Mouse (Mus musculus) heart, adult 2 months (tissue): ENCODE results near the gene Fgd5. TPM values are rescaled to one million over a fixed set of nuclear protein-coding genes. Genes with fewer than 3 reads are reported as not detected.

Source experiments
- DNase-seq, 2 experiments: peaks; one replicate each; pipeline ENCODE4 v3.0.0; 2021
- H3K27ac ChIP-seq: fragments of 200-600 bp; 2 replicates; pipeline ENCODE4 v1.8.1; 2022
- H3K27me3 ChIP-seq: fragments of 200-500 bp; 2 replicates; pipeline ENCODE4 v1.6.1; 2012; ENCODE audit warnings: mild to moderate bottlenecking, low read length, inconsistent platforms, mixed read lengths; ENCODE audit not compliant: control insufficient read depth, insufficient read depth
- H3K36me3 ChIP-seq: fragments of 200-500 bp; 2 replicates; pipeline ENCODE4 v1.6.1; 2012; ENCODE audit warnings: low read length, inconsistent platforms; ENCODE audit not compliant: control insufficient read depth, insufficient read depth
- H3K4me1 ChIP-seq: fragments of 200-500 bp; 2 replicates; pipeline ENCODE4 v1.6.1; 2011; ENCODE audit warnings: low read length; ENCODE audit not compliant: control insufficient read depth, insufficient read depth
- H3K4me3 ChIP-seq: fragments of 200-600 bp; 2 replicates; pipeline ENCODE4 v1.8.1; 2022
- H3K79me2 ChIP-seq: fragments of 200-500 bp; replicated peaks from 2 replicates; pipeline ENCODE4 v1.6.1; 2012; ENCODE audit warnings: mild to moderate bottlenecking, inconsistent platforms, low read length, moderate library complexity, mixed read lengths; ENCODE audit not compliant: control insufficient read depth, insufficient read depth
- H3K9ac ChIP-seq: fragments of 200-500 bp; 2 replicates; pipeline ENCODE4 v1.6.1; 2012; ENCODE audit warnings: low read depth, mild to moderate bottlenecking, control low read depth, inconsistent platforms, low read length, mixed read lengths
- CTCF ChIP-seq: fragments of 200-600 bp; IDR thresholded peaks from 2 replicates; pipeline ENCODE4 v1.8.1; 2022; ENCODE audit warnings: antibody characterized with exemption, mild to moderate bottlenecking, moderate library complexity
- EP300 ChIP-seq: fragments of 200-500 bp; IDR thresholded peaks from 2 replicates; pipeline ENCODE4 v1.6.1; 2011; ENCODE audit warnings: low read depth, low read length, control low read depth; ENCODE audit not compliant: insufficient read depth
- POLR2A ChIP-seq: fragments of 200-500 bp; IDR thresholded peaks from 2 replicates; pipeline ENCODE4 v1.6.1; 2011; ENCODE audit warnings: mild to moderate bottlenecking, low read depth, low read length, control low read depth; ENCODE audit not compliant: insufficient read depth
- WGBS: fragments of 180-500 bp; shearing (Covaris S2); methylation state at CpG from one replicate; pipeline ENCODE4 v1.1.7; 2018; 5-methylcytosine and 5-hydroxymethylcytosine counted together
- intact Hi-C: fragments of 180-260 bp; cut with DNase I; formaldehyde crosslinking; loops from one replicate; pipeline ENCODE4 v1.15.1; 2025
- polyA plus RNA-seq: library from polyadenylated mRNA; depleted of rRNA; stranded (reverse); fragments of >200 nt; gene quantifications from 2 replicates; pipeline ENCODE4 v1.2.3, GENCODE M21; 2012
- total RNA-seq, 2 experiments: library from RNA; stranded (reverse); gene quantifications; 2 replicates each; pipeline ENCODE4 v1.2.3; 2021

Fgd5 gene
- total and polyA plus RNA-seq, 3 experiments = 12.7 to 21.8 (median 21.0) TPM

DNA sequence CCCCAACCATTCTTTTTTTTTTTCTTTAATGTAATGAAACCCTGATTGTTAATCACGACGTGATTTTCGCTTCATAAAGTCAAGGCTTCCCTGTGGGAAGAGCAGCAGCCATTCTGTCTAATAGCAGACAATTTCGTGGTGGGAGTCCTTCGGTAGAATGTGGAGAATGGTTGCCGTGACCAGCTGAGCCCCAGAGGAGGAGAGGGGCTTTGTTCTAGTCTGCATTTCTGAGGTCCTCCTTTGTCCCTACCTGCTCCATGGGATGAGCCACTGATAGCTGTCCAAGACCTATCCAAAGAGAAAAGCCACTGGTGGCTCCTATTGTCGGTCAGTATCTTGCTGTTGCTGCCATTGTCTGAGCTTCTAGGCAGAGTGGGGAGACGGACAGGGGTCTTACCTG lies 17.4 kb downstream of the Fgd5 start:
- intact Hi-C loops = no loop called here
- peaks cover 25% of the 10 kb centered on the region for H3K4me1 ChIP-seq
- H3K9ac ChIP-seq = no peak overlapping the region
- H3K79me2 ChIP-seq = no peaks in the 10 kb centered on the region; the same call in 1 of the 2 replicates
- H3K36me3 ChIP-seq = no peaks in the 10 kb centered on the region
- H3K27ac ChIP-seq = no peak overlapping the region
- no peaks in the 10 kb centered on the region for H3K27me3 ChIP-seq
- DNase-seq = no peak
- TF ChIP-seq POLR2A (no peak), CTCF (no peak), EP300 (no peak)
- 82% methylated on average over 8 of the region's 8 CpGs for WGBS
- H3K4me3 ChIP-seq = no peak overlapping the region

DNA sequence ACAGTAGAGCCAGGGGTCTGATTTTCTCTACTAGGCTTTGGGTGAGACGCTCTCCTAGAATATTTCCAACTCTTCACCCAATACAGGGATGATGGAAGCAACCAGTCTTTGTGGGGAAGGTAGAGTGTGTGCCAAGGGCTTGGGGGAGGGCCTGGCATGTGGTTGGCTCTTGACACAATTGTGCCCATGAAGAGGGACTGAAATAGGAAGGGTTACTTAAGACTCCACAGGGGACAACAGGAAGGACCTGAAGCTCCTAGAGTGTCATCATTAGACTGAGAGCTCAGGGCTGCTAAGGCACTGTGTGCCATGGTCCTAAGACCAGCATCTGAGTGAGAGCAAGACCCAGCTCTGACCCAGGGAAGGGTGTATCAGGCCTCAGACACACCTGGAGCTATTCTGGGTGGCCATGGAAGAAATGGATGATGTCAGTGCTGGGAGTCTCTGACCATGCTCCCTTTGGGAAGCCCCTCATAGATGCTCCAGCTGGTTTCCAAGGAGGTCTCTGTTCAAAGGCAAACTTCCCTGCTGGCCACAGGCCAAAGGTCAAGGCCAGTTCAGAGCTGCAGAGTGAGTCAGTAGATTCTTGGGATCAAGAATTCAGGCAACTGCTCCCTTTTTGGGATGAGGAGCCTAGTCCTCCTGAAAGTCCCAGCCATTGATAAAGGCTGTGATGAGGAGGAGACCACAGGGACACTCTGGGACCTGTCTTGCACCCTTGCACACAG lies 24.0 kb downstream of the Fgd5 start:
- no peak overlapping the region for H3K4me3 ChIP-seq
- H3K27ac ChIP-seq = no peak overlapping the region
- H3K4me1 ChIP-seq = peaks cover 20% of the 10 kb centered on the region
- intact Hi-C loops = no loop called here
- no peaks in the 10 kb centered on the region for H3K27me3 ChIP-seq
- H3K36me3 ChIP-seq = no peaks in the 10 kb centered on the region
- DNase-seq = peak; percentile 33 to 40
- H3K9ac ChIP-seq = no peak overlapping the region
- no peaks in the 10 kb centered on the region for H3K79me2 ChIP-seq
- WGBS = 93% methylated on average over 1 of the region's 1 CpGs
- TF ChIP-seq CTCF (no peak), POLR2A (no peak), EP300 (no peak)

- Histone ChIP-seq H3K36me3 (no peaks in the 10 kb centered on the region), H3K4me1 (peaks cover 18% of the 10 kb centered on the region), H3K27me3 (no peaks in the 10 kb centered on the region), H3K79me2 (no peaks in the 10 kb centered on the region), H3K27ac (no peak overlapping the region), H3K4me3 (no peak overlapping the region), H3K9ac (no peak overlapping the region)
- 61% methylated on average over 2 of the region's 2 CpGs for whole genome bisulfite sequencing
- no peak for DNase-seq
- intact Hi-C loops = no loop called here
- no peak for TF ChIP-seq POLR2A
- no peak for TF ChIP-seq CTCF
- TF ChIP-seq EP300 = no peak
Measured at GRCm38 (mm10) chr6:92003646-92004045, 25.0 kb downstream of the Fgd5 start.

GRCm38 (mm10) chr6:92004137-92004805 lies 25.6 kb downstream of the Fgd5 start:
- Histone ChIP-seq H3K79me2 (no peaks in the 10 kb centered on the region), H3K27me3 (no peaks in the 10 kb centered on the region), H3K27ac (no peak overlapping the region), H3K36me3 (no peaks in the 10 kb centered on the region), H3K4me1 (peaks cover 15% of the 10 kb centered on the region), H3K4me3 (no peak overlapping the region), H3K9ac (no peak overlapping the region)
- TF ChIP-seq POLR2A (no peak), CTCF (no peak), EP300 (no peak)
- no peak for DNase-seq
- 61% methylated on average over 6 of the region's 6 CpGs for WGBS
- intact Hi-C loops = no loop called here

DNA sequence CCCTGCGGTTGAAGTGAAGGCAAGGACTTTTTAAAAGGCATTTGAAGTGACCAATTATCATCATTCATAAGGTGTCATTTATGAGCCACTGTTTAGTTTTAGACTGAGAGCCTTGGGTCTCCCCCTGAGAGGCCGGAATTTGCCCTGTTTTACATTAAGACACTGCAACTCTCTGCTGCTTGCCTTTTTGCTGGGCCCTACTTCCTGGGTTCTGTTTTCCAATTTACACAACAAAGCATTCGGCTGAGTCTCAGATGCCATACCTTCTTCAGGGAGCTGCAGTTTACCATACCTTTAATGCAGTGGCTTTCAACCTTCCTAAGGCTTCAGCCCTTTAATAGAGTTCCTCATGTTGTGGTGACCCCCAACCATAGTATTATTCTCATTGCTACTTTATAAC lies 26.1 kb downstream of the Fgd5 start:
- Histone ChIP-seq H3K27ac (no peak overlapping the region), H3K9ac (no peak overlapping the region), H3K27me3 (no peaks in the 10 kb centered on the region), H3K4me3 (no peak overlapping the region), H3K79me2 (no peaks in the 10 kb centered on the region), H3K36me3 (no peaks in the 10 kb centered on the region), H3K4me1 (peaks cover 13% of the 10 kb centered on the region)
- no peak for DNase-seq
- no peak for TF ChIP-seq POLR2A
- TF ChIP-seq EP300 = no peak
- no peak for TF ChIP-seq CTCF
- intact Hi-C loops = no loop called here
- 85% methylated on average over 3 of the region's 3 CpGs for WGBS

DNA sequence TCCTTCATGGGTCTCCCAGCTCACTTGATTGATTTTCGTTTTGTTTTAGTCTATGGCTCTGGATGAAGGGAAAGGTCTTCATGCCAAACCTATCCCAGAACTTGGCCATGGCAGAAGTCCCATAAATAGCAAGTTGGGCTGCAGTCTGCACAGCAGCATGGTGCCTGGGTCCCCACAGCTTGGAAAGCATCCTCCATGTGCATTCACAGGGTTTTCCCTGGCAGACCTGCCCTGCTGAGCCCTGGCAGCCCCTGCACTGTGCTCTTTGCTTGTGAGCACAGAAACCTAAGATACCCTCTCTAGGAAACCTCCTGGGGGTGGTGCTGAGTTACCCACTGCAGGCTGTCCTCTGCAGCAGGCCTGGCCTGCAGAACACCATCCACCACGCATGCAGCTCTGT lies 32.2 kb downstream of the Fgd5 start:
- intact Hi-C loops = loop anchor here (10.0 kb wide), 1 partner anchor 54 kb away; no protein-coding TSS in a partner anchor
- DNase-seq = no peak
- Histone ChIP-seq H3K4me1 (peaks cover 26% of the 10 kb centered on the region), H3K27ac (no peak overlapping the region), H3K9ac (no peak overlapping the region), H3K4me3 (no peak overlapping the region), H3K27me3 (no peaks in the 10 kb centered on the region), H3K79me2 (no peaks in the 10 kb centered on the region; the same call in 1 of the 2 replicates), H3K36me3 (peaks cover 1% of the 10 kb centered on the region; the same call in 1 of the 2 replicates)
- TF ChIP-seq EP300 = no peak
- no peak for TF ChIP-seq CTCF
- TF ChIP-seq POLR2A = no peak
- 58% methylated on average over 2 of the region's 2 CpGs for WGBS
